Mouse (Mus musculus): ENCODE measurements at regions not wholly inside any gene's neighbourhood (a gene's known extent, or its start where the extent isn't known, plus 50 kb on each side); places are given as distances from the start of the nearest gene placed in this dataset.
"Not testable (repeated sequence)": the region's sequence is repeated elsewhere in the genome, so short reads cannot be mapped to it uniquely, and the experiment has no call there.

- no peak for DNase-seq (ENCODE audit: low spot score)
These were observed 137.5 kb upstream of the Rps6ka3 start for GRCm38 (mm10) chrX:159072647-159073046.

DNA sequence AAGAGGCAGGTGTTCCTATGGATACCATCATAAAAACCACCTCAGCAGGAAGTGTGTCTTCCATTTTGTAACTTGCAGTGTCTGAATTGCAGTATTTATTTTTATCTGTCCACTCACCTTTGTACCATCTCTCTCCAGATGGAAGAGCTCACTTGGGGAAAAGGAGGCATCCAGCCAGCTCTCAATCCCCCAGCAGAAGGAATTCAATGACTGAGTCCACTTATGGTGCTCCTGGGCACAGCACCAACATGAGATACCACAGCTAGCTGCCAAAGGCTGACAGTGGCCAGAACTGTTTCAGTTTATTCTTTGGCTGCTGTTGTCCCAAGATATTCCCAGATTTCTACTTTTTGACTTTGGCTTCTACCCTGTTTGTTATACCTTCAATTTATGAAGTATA lies 136.6 kb upstream of the Rps6ka3 start:
- DNase-seq (ENCODE audit: low spot score): no peak

DNA sequence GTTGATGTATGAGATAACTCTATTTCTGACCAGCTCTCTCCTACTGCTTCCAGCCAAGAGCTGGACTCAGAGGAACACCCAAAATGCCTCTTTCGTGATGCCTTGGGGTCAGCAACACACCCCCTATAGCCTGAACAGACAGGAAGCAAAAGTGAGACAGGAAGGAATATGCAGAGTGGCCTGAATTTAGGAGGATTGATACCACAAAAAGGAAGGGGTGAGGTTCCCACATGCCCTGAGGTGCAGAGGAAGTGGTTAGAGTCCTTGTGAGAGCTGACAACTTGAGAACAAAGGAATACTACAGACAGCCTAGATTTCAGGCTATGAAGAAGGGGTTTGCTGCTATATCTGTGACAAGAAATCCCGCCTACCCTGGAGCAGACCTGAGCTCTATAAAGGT lies 129.6 kb upstream of the Rps6ka3 start:
- no peak for DNase-seq (ENCODE audit: low spot score)

GRCm38 (mm10) chrX:159110651-159111050 lies 99.5 kb upstream of the Rps6ka3 start:
- not testable (repeated sequence) for DNase-seq (ENCODE audit: low spot score)

- DNase-seq (ENCODE audit: low spot score): no peak
These were observed 93.9 kb upstream of the Rps6ka3 start for GRCm38 (mm10) chrX:159116210-159116609.

DNA sequence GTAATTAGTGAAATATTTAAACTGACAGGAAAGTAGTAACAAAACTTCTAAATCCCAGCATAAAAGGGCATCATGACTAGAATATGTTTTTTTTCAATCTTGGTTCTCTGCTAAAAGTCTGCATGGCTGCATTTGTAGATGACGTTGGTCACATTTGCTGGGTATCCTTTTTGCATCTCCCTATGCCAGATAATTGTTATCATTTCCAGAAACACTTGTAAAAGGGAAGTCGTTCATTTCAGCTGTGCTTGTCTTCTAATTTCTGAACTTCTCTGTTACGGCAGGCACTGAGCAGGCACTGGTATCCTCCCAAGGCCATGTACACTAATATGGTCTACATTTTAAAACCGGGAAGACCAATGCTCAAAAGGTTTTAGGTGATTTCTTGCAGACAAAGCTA lies 69.6 kb upstream of the Rps6ka3 start:
- no peak for DNase-seq (ENCODE audit: low spot score)

DNA sequence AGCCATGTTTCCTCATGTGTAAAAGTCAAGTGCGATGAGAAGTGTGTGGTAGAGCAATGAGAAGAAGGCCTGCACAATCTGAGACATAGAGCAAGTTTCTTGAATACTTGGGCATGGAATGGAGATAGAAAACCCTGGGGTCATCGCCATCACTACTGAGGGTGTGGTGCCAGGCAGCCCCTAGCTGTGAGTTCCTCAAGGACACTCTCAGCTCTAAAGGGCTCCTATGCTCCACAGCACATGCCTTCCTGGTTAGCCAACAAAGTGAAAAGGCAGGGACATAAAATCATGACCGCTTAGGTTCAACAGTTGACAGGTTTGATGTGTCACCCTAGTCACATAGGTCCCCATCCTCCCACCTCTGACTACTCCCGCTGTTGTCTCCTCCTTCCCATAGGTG lies 66.8 kb upstream of the Rps6ka3 start:
- DNase-seq (ENCODE audit: low spot score): no peak

GRCm38 (mm10) chrX:159144674-159145073 lies 65.4 kb upstream of the Rps6ka3 start:
- no peak for DNase-seq (ENCODE audit: low spot score)

- DNase-seq (ENCODE audit: low spot score): no peak
These were observed 64.9 kb upstream of the Rps6ka3 start for GRCm38 (mm10) chrX:159145212-159145611.

DNA sequence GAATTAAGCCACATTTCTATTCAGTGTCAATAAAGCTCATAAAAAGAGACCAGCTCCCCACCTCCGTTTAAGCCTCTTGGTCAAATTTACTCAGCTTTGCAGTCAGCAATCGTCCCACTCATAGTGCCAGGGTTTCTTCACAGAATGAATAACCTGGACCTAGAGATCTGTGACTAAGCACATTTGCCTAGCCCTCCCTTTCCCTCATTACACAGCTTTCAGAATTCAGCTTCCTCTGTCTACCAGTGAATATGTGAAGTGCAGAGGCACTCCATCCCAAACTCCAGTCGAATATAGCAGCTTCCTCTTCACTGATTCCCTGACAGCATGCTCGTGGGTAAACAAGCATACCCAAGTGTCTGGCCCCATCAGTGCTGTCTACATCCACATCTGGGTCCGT lies 54.3 kb upstream of the Rps6ka3 start:
- DNase-seq (ENCODE audit: low spot score): no peak

DNA sequence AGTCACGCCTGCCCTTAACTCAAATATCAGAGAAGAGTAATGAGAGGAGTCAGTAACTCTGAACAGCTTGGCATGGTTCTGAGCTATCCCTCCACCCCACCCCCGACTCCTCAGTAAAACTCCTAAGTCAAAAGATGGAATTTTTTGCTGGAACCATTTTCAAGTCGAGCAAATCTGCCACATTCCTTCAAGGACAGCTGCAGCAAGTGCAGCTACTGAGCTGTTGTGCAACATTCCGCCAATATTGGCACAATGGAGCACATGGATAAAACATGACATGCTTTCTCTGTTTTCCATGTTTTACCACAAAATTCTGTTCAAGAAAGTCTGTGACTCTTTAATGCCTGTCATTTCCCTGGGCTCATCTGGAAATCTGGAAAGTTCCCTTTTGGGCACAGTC lies 53.1 kb upstream of the Rps6ka3 start:
- DNase-seq (ENCODE audit: low spot score): no peak

DNA sequence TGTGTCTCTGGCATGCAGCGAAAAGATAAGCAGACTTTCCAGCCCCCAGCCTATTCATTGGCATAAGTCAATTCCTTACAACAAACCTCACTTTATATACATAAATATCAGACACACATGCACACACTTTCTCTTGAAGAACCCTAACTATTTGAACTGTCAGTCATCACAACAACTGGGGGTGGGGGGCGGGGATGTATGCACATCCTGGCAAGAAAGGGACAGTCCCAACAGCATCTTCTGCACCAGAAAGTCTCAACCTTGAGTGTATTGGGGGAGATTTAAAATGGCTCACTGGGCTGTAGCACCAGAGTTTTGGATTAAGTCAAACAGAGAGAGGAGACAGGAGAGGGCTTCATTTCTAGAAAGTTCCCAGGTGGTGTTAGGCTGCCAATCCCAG lies 50.4 kb upstream of the Rps6ka3 start:
- no peak for DNase-seq (ENCODE audit: low spot score)
